Mouse (Mus musculus) G1E-ER4 (cell line): Measurements from ENCODE around the gene Zfp101. TPM values are rescaled to one million over a fixed set of nuclear protein-coding genes. Genes with fewer than 3 reads are reported as not detected.

Experiments
- GATA1 ChIP-seq: IDR thresholded peaks from one replicate; pipeline ENCODE4 v1.8.0; 2012; ENCODE audit warnings: low read length, inconsistent platforms
- polyA plus RNA-seq: library from polyadenylated mRNA; stranded (reverse); fragments of >175 nt; gene quantifications from 2 replicates; pipeline ENCODE4 v1.2.3, GENCODE M21; 2012

The Zfp101 gene
- polyA plus RNA-seq = 0.30 and 0.65 TPM in 2 replicates

DNA sequence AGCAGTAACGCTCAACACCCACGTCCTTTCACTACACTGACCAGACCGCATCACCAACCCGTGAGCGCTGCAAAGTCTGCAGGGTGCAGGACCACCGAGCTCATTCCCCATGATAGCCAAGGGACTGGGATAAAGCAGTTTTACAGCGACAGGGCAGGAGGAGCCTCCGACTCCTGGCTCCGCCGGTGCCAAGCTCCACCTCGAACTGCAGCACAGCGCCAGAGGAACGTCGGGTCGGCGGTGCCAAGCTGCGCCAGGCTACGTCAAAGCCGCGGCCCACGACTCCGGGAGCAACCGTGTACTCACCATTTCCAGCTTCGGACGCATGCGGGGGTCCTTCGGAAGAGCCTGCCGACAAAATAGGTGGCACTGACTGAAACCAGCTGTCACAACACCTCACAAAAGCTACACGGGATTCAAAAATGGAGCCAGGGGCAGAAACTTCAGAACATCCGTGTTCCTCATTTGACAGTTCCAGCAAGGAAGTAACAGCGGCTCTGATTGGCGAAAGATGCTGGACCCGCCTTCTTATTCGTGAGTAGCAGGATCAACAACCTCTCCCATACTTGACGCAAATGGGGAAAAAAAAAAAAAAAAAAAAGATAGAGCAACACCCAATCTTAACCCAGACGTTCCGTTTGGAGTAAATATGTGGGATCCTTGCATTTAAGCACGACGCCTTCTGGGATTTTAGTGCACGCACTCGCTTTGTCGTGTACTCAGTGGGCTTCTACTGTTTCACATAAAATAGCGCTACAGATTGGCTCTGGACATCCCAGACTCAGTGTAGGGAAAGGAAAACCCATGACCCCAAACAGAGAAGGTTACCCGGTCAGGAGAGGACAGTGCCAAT lies at the start of gene Zfp101:
Gene Zfp101, minus strand, starts transcription at position 460 of the 853 bp plus-strand sequence.
- no peak for TF ChIP-seq GATA1

DNA sequence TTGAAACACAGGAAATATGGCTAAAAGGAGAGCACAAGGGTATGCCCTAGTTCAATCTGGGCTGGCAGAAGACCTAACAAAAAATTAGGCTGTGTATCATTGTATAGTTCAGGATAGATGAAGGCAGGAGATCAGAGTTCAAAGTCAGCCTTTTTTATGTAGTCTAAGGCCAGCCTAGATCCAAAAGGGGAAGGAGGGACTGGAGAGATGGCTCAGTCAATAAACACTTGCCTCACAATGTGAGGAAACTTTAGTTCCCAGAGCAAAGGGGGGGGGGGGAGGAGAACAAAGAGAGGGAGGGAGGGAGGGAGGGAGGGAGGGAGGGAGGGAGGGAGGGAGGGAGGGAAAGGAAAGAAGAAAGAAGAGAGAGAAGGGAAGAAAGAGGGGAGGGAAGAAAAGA lies 46.7 kb upstream of the Zfp101 start:
- TF ChIP-seq GATA1 = no peak

DNA sequence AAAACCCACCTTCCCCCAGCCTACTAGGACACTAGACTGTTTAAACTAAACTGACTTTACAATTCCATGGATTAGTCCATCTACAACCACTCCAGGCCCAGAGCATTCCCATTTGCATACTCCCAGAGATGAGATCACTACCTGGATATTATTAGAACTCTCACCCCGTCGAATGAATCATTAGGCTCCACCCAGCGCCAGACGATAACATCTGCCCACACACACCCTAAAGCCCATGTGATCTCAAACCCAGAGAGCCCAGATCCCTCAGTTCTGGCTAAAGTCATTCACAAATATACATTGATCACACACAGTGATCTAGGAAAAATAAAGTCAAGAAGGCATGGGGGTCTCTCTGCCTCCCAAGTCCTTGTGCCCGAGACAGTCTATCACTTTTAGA lies 45.5 kb upstream of the Zfp101 start:
- TF ChIP-seq GATA1 = no peak

DNA sequence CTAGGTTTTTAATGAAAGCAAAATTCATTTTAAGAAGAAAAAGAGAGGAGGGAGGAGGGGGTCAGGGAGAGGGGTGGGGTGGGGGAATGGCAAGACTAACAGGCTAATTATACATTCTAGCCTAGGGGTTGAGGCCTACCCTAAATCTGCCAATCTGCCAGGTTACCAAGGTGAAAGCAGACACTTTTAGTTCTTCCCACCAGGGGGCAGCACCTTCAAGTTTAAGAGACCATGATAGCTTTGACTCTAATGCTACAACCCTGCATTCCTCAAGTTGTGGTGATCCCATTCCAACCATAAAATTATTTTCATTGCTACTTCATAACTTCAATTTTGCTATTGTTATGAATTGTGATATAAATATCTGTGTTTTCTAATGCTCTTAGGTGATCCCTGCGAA lies 44.7 kb upstream of the Zfp101 start:
- TF ChIP-seq GATA1 = no peak

DNA sequence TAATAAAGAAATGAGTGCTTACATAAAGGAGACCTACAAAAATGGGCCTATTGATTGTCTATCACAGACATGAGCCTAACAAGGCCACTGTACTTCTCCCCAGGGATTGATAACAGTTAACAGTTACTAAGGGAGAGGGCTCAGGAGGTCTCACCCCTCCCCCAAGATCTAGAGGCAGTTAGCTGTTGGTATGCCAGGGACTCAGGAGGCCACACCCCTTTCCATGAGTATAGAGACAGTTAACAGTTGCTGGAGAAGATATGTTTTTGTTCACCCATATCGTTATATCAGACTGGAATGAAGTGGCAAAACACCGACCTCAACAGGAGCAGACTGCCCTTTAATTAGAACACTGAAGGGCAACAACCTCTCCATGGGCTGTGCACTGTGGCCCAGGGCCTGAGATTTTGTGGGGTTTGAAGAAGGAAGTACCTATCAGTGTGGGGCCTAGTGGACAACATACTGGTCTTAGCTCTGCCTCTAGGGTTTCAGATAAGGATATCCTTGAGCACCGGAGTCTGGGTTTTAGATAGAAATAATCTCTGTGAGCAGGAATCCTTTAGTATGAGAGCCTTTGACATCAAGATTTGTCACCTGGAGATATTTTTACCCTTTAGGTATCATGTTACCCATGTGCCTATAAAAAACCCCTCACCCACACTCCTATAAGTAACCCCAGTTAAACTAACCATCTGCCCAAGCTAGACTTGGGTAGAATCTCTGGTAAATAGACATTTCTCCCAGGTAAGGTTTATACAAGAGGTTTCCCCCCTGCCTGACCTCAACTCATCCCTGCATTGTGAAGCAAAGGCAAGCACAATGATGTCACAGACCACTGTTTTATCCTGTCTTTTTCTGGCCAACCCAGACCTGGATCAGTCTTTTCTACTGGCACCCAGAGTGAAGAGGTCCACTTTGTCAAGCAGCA lies 37.8 kb upstream of the Zfp101 start, which contains the start of gene Actl9:
Gene Actl9, plus strand, starts transcription at position 878 of the 928 bp plus-strand sequence.
- peak; percentile 61 for TF ChIP-seq GATA1

DNA sequence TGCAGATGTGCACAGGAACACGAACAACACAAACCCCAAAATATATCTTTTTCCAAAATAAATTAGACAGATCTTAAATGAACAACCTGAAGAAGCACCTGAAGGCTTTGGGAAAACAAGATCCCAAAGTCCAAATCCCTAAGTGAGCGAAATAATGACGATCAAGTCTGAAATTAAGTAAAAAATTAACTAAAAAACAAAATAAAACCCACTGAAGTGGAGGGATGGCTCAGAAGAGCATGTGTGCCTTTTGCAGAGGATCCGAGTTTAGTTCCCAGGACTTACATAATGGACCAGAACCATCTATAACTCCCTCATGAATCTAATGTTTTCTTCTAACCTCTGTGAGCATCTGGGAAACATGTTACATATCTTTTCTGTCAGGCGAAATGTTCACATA lies 2.2 kb downstream of the Zfp101 start:
- no peak for TF ChIP-seq GATA1

DNA sequence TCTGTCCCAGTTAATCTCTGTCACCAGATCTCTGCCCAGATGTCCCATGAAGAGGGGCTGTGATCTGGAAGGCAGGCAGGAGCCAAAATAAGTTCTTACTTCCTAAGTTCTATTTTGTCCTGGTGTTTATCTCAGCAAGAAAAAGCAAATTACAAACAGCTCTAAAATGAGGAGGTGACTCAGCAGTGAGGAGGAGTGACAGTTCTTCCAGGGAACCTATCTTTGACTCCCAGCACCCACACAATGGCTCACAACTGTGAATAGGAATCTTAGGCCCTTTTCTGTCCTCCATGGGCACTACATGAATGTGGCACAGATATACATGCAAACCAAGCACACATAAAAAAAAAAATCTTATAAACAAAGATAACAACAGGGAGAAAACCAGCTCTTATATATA lies 8.7 kb downstream of the Zfp101 start:
- TF ChIP-seq GATA1 = no peak

DNA sequence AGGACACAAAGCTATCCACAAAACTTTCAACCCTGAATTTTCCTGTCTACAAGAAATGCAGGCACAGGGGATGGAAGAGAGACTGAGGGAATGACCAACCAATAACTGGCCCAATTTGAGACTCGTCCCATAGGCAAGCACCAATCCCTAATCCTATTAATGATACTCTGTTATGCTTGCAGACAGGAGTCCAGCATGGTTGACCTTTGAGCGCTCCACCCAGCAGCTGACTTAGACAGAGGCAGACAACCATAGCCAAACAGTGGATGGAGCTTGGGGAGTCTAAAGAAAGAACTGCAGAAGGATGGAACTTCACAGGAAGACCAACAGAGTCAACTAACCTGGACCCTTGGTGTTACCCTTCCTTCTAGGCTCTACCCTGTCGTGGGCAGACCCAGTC lies 21.6 kb downstream of the Zfp101 start:
- TF ChIP-seq GATA1 = no peak

DNA sequence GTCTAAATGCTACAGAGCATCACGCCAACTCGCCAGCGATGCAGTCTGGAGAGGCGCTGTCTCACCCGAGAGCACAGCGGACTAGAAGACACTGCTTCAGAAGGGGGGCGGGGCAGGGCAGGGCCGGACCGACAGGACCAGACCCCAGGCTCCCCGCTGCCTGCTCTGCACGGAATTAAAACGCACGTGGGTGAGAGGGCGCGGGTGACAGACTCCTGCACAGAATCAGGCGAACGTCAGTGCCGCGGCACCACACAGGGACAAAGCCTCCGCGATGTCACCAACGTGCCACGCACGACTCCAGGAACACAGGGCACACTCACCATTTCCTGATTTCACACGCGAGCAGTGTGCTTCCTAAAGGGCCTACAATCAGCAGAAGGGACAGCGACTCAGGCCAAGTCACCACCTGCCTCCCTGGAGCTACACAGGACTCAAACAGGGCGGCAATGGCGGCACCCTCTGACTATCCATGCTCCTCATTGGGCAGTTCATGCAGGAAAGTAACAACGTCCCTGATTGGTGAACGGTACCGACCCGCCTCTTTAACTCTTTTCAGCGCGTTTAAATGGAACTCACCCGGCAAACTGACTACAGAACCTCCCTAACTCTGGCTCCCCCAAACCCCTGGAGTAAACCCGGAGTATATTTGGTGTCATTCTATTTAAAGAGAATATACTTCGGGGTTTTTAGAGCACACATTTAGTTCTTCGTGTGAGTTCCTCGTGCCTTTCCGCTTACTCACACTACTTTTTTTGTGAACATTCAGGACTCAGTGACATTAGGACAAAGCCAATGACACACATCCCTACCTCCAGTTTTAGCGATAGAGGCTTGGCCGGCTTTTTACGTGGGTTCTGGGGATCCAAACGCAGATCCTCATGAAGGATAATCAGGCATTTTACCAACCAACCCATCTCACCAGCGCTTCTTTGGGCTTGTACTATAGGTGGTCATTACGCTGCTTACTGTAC lies 35.7 kb downstream of the Zfp101 start, which contains the start of gene Zfp81:
Gene Zfp81, minus strand, starts transcription at position 468 of the 974 bp plus-strand sequence.
- TF ChIP-seq GATA1 = no peak

DNA sequence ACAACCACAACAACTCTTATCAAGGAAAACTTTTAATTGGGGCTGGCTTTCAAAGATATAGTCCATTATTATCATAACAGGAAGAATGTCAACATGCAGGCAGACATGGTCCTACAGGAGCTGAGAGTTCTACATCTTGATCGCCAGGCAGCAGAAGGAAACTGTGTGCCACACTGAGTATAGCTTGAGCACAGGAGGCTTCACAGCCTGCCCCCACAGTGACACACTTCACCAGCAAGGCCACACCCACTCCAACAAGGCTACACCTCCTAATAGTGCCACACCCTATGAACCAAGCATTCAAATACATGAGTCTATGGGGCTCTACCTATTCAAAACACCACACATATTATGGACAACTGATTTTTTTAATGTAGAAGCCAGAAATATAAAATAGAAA lies 41.5 kb downstream of the Zfp101 start:
- TF ChIP-seq GATA1 = no peak

Other genes with a start within 250 kb of the Zfp101 start
- not detected in 2 replicates for gene Olfr55, start 226.2 kb downstream of the Zfp101 start, polyA plus RNA-seq
- gene Olfr239, start 203.3 kb downstream of the Zfp101 start, polyA plus RNA-seq = not detected in 2 replicates
- gene Olfr1564, start 173.0 kb downstream of the Zfp101 start, polyA plus RNA-seq = not detected in 2 replicates
- gene Zfp955a, start 139.5 kb downstream of the Zfp101 start, polyA plus RNA-seq = 0.19 and 0.38 TPM in 2 replicates
- not detected in 2 replicates for gene Olfr63, start 130.0 kb downstream of the Zfp101 start, polyA plus RNA-seq
- gene Zfp955b, start 105.1 kb downstream of the Zfp101 start, polyA plus RNA-seq = 0.32 and 0.40 TPM in 2 replicates
- gene Zfp81, start 35.8 kb downstream of the Zfp101 start, polyA plus RNA-seq = 0.26 and 0.33 TPM in 2 replicates
- gene Actl9, start 38.3 kb upstream of the Zfp101 start, polyA plus RNA-seq = not detected in 2 replicates
- 0.02 TPM in 1 of 2 replicates, not detected in the other for gene Adamts10, start 129.6 kb upstream of the Zfp101 start, polyA plus RNA-seq
- not detected in 2 replicates for gene Myo1f, start 161.1 kb upstream of the Zfp101 start, polyA plus RNA-seq
- 134 and 140 TPM in 2 replicates for gene Zfp414, start 234.4 kb upstream of the Zfp101 start, polyA plus RNA-seq
- gene Pram1, start 243.4 kb upstream of the Zfp101 start, polyA plus RNA-seq = not detected in 2 replicates